Mouse (Mus musculus) heart, embryonic 14.5 days (tissue): ENCODE measurements around the gene Pnlip. TPM values are rescaled to one million over a fixed set of nuclear protein-coding genes. Genes with fewer than 3 reads are reported as not detected.

ENCODE experiments used
- ATAC-seq: fragments of 200-750 bp; cut with Nextera tagmentation; 2 replicates; pipeline ENCODE4 v1.8.0; 2017; ENCODE audit warnings: low read depth, moderate TSS enrichment; ENCODE audit not compliant: insufficient number of reproducible peaks, insufficient read depth, low FRiP score
- H3K27ac ChIP-seq, 2 experiments: fragments of 200-500 bp in 1 of 2; fragments of 300-500 bp in 1 of 2; sonication (generic) in 1 of 2; replicated peaks in 1 of 2; 2 replicates each; pipeline ENCODE4 v1.5.1; 2012 to 2014; ENCODE audit warnings: low read depth in 2 of 2, low read length in 2 of 2, control low read depth in 1 of 2, mild to moderate bottlenecking in 1 of 2, mixed read lengths in 1 of 2; ENCODE audit not compliant: control insufficient read depth in 1 of 2, insufficient read depth in 1 of 2
- H3K27me3 ChIP-seq: fragments of 300-500 bp; sonication (generic); 2 replicates; pipeline ENCODE4 v1.6.1; 2014; ENCODE audit warnings: mild to moderate bottlenecking, low read length, control low read depth; ENCODE audit not compliant: control insufficient read depth, insufficient read depth
- H3K36me3 ChIP-seq: fragments of 300-500 bp; sonication (generic); 2 replicates; pipeline ENCODE4 v1.6.1; 2014; ENCODE audit warnings: mild to moderate bottlenecking, control low read depth, low read length, mixed read lengths; ENCODE audit not compliant: control insufficient read depth, insufficient read depth
- H3K4me1 ChIP-seq, 2 experiments: fragments of 200-500 bp in 1 of 2; fragments of 300-500 bp in 1 of 2; sonication (generic) in 1 of 2; 2 replicates each; pipeline ENCODE4 v1.6.1; 2012 to 2014; ENCODE audit warnings: low read length in 2 of 2, control low read depth in 1 of 2, mixed read lengths in 1 of 2; ENCODE audit not compliant: control insufficient read depth in 2 of 2, insufficient read depth in 2 of 2
- H3K4me2 ChIP-seq: fragments of 300-500 bp; sonication (generic); 2 replicates; pipeline ENCODE4 v1.6.1; 2014; ENCODE audit warnings: mild to moderate bottlenecking, low read length
- H3K4me3 ChIP-seq, 2 experiments: fragments of 200-500 bp in 1 of 2; fragments of 300-500 bp in 1 of 2; sonication (generic) in 1 of 2; 2 replicates each; pipeline ENCODE4 v1.5.1; 2012 to 2014; ENCODE audit warnings: low read length in 2 of 2, mild to moderate bottlenecking in 2 of 2, control low read depth in 1 of 2, low read depth in 1 of 2, moderate library complexity in 1 of 2; ENCODE audit not compliant: control insufficient read depth in 1 of 2, insufficient read depth in 1 of 2
- H3K9ac ChIP-seq: fragments of 300-500 bp; sonication (generic); 2 replicates; pipeline ENCODE4 v1.6.1; 2014; ENCODE audit warnings: mild to moderate bottlenecking, low read length
- H3K9me3 ChIP-seq: fragments of 300-500 bp; sonication (generic); 2 replicates; pipeline ENCODE4 v1.6.1; 2016; ENCODE audit warnings: low read length, control low read depth; ENCODE audit not compliant: control insufficient read depth
- WGBS: fragments of 180-500 bp; shearing (Covaris S2); extraction: QIAGEN DNeasy Blood & Tissue Kit; methylation state at CpG from one replicate; pipeline ENCODE4 v1.1.7; 2014; 5-methylcytosine and 5-hydroxymethylcytosine counted together
- polyA plus RNA-seq: library from polyadenylated mRNA; unstranded; fragments of >200 nt; fragmentation: Nextera tagmentation; extraction: Ambion mirVana; gene quantifications from 2 replicates; pipeline ENCODE4 v1.2.1, GENCODE M21; 2014

The Pnlip gene
- polyA plus RNA-seq, 1 experiment from 2014 or later: not detected

- no peaks in the 10 kb centered on the region for H3K27me3 ChIP-seq
- H3K9me3 ChIP-seq: no peaks in the 10 kb centered on the region
- H3K4me2 ChIP-seq: no peak overlapping the region
- ATAC-seq: no peak
- H3K4me1 ChIP-seq: no peaks in the 10 kb centered on the region
- no peak overlapping the region for H3K9ac ChIP-seq
- 51% methylated on average over 5 of the region's 5 CpGs for WGBS
- H3K27ac ChIP-seq: no peak overlapping the region
- H3K4me3 ChIP-seq: no peak overlapping the region
- no peaks in the 10 kb centered on the region for H3K36me3 ChIP-seq
Observed at GRCm38 (mm10) chr19:58726551-58726950, 74.3 kb downstream of the Pnlip start.

GRCm38 (mm10) chr19:58727756-58728155 lies 75.5 kb downstream of the Pnlip start:
- Histone ChIP-seq H3K4me2 (no peak overlapping the region), H3K4me3 (no peak overlapping the region), H3K27ac (no peak overlapping the region), H3K4me1 (no peaks in the 10 kb centered on the region), H3K9me3 (no peaks in the 10 kb centered on the region), H3K9ac (no peak overlapping the region), H3K27me3 (no peaks in the 10 kb centered on the region), H3K36me3 (no peaks in the 10 kb centered on the region)
- 68% methylated on average over 5 of the region's 5 CpGs for WGBS
- no peak for ATAC-seq

- ATAC-seq: no peak
Observed at GRCm38 (mm10) chr19:58728445-58729031, 76.2 kb downstream of the Pnlip start, which contains the start of gene Pnliprp1. TSS of gene Pnliprp1 (plus strand) at chr19:58728887.

More at GRCm38 (mm10) chr19:58728445-58729031, 76.2 kb downstream of the Pnlip start, which contains the start of gene Pnliprp1:
- no peaks in the 10 kb centered on the region for H3K9me3 ChIP-seq
- no peaks in the 10 kb centered on the region for H3K36me3 ChIP-seq
- H3K4me1 ChIP-seq: no peaks in the 10 kb centered on the region
- H3K4me2 ChIP-seq: no peak within 1 kb of the TSS
- no peaks in the 10 kb centered on the region for H3K27me3 ChIP-seq
- 43% methylated on average over 5 of the region's 5 CpGs for WGBS
- H3K27ac ChIP-seq: no peak within 1 kb of the TSS
- no peak within 1 kb of the TSS for H3K4me3 ChIP-seq
- H3K9ac ChIP-seq: no peak within 1 kb of the TSS

Other genes with a start within 250 kb of the Pnlip start
- 2.2 and 3.2 TPM in 2 replicates for gene Gfra1, start 196.6 kb upstream of the Pnlip start, polyA plus RNA-seq
- not detected in 2 replicates for gene Ccdc172, start 140.5 kb upstream of the Pnlip start, polyA plus RNA-seq
- gene Pnliprp1, start 76.4 kb downstream of the Pnlip start, polyA plus RNA-seq: 0.50 and 1.2 TPM in 2 replicates
- 0.12 TPM in 1 of 2 replicates, not detected in the other for gene Pnliprp2, start 107.2 kb downstream of the Pnlip start, polyA plus RNA-seq
- gene 1700019N19Rik, start 142.0 kb downstream of the Pnlip start, polyA plus RNA-seq: not detected in 2 replicates